Mouse (Mus musculus): ENCODE data around the gene Hyal1.

GRCm38 (mm10) chr9:107543299-107543698 is 33.4 kb upstream of the Hyal1 start:
- TF ChIP-seq GATA1 (IDR thresholded peaks at IDR 0.05; ENCODE audit: low read length) (no peak), TAL1 (IDR thresholded peaks at IDR 0.05; ENCODE audit: low read length) (no peak)
